Comparison of ENCODE assay signal across 9 mouse cellular contexts in genomic region chr1:167414846-167415245, GRCm38 (mm10). TPM values are rescaled to one million over a fixed set of nuclear protein-coding genes. Genes with fewer than 3 reads are reported as not detected.
DNase-seq lines count a peak whose midpoint lies in the region; TF ChIP-seq lines count a peak whose summit lies in the region.
"Had no signal": no experiment of that assay in that cellular context is flagged by ENCODE, and none has a peak within 500 bp of the region (broad histone marks: within the 10 kb centered on the region; RNA-seq: fewer than 3 reads in every experiment).

No protein-coding gene starts in this region.

- in situ Hi-C loops in ES-E14 (cut with MboI; ENCODE audit: low sequenced_read_pairs in 2 of 2, unreplicated experiment in 2 of 2): loop anchor here (5.0 to 25.0 kb wide), 2 partner anchors 227 to 497 kb away; no protein-coding TSS in a partner anchor

- H3K9me3 ChIP-seq in ES-E14 (ENCODE audit: control insufficient read depth, insufficient read depth, low read depth, low read length): no peaks in the 10 kb centered on the region
- H3K9me3 ChIP-seq: lung, embryonic 15.5 days had no signal

- no peak overlapping the region for H3K9ac ChIP-seq in ES-E14 (ENCODE audit: insufficient read depth, low read depth, low read length, poor library complexity, severe bottlenecking)
- H3K9ac ChIP-seq: lung, embryonic 15.5 days had no signal

- H3K36me3 ChIP-seq in ES-E14 (ENCODE audit: control insufficient read depth, insufficient read depth, low read length, poor library complexity, severe bottlenecking): no peaks in the 10 kb centered on the region
- H3K36me3 ChIP-seq: lung, embryonic 15.5 days had no signal

- peak; percentile 78 for DNase-seq in ES-E14 (ENCODE audit: low read depth, low spot score)
- DNase-seq in adrenal gland, postnatal 10 days: peak; percentile 84
- DNase-seq in embryo, embryonic 11 days: peak; percentile 80
- peak; percentile 34 to 69 for DNase-seq in gastrocnemius, postnatal 4 days (ENCODE audit: low spot score in 2 of 2)
- peak; percentile 52 to 88 for DNase-seq in layer of hippocampus, adult 18-20 months (ENCODE audit: low spot score in 2 of 2)
- peak; percentile 88 for DNase-seq in lung, postnatal 10 days
- peak; percentile 83 to 88 for DNase-seq in right cerebral cortex, adult 2 months (ENCODE audit: low spot score in 2 of 2)
- peak; percentile 33 to 63 for DNase-seq in urinary bladder, postnatal 36 days (ENCODE audit: low spot score in 2 of 2)

- H3K4me1 ChIP-seq in ES-E14 (ENCODE audit: control insufficient read depth in 2 of 2, insufficient read depth in 2 of 2, low read length in 2 of 2, poor library complexity in 1 of 2): no peaks in the 10 kb centered on the region
- H3K4me1 ChIP-seq: lung, embryonic 15.5 days had no signal

- H3K4me3 ChIP-seq in ES-E14 (ENCODE audit: insufficient read depth in 1 of 2, low read depth in 1 of 2, low read length in 2 of 2, poor library complexity in 1 of 2, severe bottlenecking in 1 of 2): no peak overlapping the region
- H3K4me3 ChIP-seq: lung, embryonic 15.5 days had no signal

- H3K27ac ChIP-seq in ES-E14 (ENCODE audit: insufficient read depth, low read depth, low read length, poor library complexity, severe bottlenecking): no peak overlapping the region
- H3K27ac ChIP-seq: lung, embryonic 15.5 days had no signal

TF ChIP-seq in ES-E14, 5 proteins besides CTCF, POLR2A, EP300 and RAD21:
- TF ChIP-seq ZC3H11A (IDR thresholded peaks at IDR 0.05; ENCODE audit: borderline replicate concordance, low read depth, low read length) (peak; percentile 98), HCFC1 (IDR thresholded peaks at IDR 0.05; ENCODE audit: borderline replicate concordance, insufficient read depth, low read length) (no peak), MAFK (IDR thresholded peaks at IDR 0.05; ENCODE audit: insufficient read depth, low read depth, low read length) (no peak)

RNA-seq across cellular contexts. Expression of gene Mgst3, which starts 21.2 kb away (rescaled TPM):
- 34.4 and 52.5 TPM in 2 replicates for total RNA-seq in ES-E14 (2012; rRNA removed)
- 10 to 100 TPM; 63.5 to 71.5 TPM for total RNA-seq in adrenal gland, postnatal 10 days (2021)
- total RNA-seq in gastrocnemius, postnatal 4 days (2021): 10 to 100 TPM; 29.3 to 31.7 TPM
- total RNA-seq in layer of hippocampus, adult 18-20 months (2021): 10 to 100 TPM; 75.3 to 76.5 TPM

RNA-seq across cellular contexts. Expression of gene Lrrc52, which starts 51.7 kb away (rescaled TPM):
- not detected in 2 replicates for total RNA-seq in ES-E14 (2012; rRNA removed)
- total RNA-seq in adrenal gland, postnatal 10 days (2021): under 1 TPM; 0.27 to 0.69 TPM
- total RNA-seq in gastrocnemius, postnatal 4 days (2021): under 1 TPM; 0.25 to 0.31 TPM
- total RNA-seq in layer of hippocampus, adult 18-20 months (2021): not detected
